Mouse (Mus musculus) lung, postnatal 0 days (tissue): ENCODE results near the gene Fbxo5.

ENCODE experiments used
- CTCF ChIP-seq: IDR thresholded peaks from 2 replicates; pipeline ENCODE4 v1.5.1; 2016; ENCODE audit warnings: antibody characterized with exemption, mild to moderate bottlenecking
- EP300 ChIP-seq: IDR thresholded peaks from 2 replicates; pipeline ENCODE4 v1.6.1; 2016; ENCODE audit warnings: antibody characterized with exemption, mild to moderate bottlenecking, control low read depth

GRCm38 (mm10) chr10:5826336-5827025 is 21.1 kb upstream of the Fbxo5 start:
- no peak; the same call in 1 of the 2 replicates for TF ChIP-seq CTCF
- TF ChIP-seq EP300 = no peak
